Mouse (Mus musculus): ENCODE data around the gene 4930544G11Rik.

GRCm38 (mm10) chr6:65970410-65970809 is 18.0 kb downstream of the 4930544G11Rik start:
- TF ChIP-seq CTCF (IDR thresholded peaks at IDR 0.05; ENCODE audit: insufficient read depth, low read length) (no peak), POLR2A (IDR thresholded peaks at IDR 0.05; ENCODE audit: borderline replicate concordance, extremely low read depth, low read depth, low read length) (no peak)

Measured in lung, adult 2 months (tissue).